Mouse (Mus musculus): ENCODE measurements around the gene Kctd5. TPM values are rescaled to one million over a fixed set of nuclear protein-coding genes. Genes with fewer than 3 reads are reported as not detected.
"Not testable (repeated sequence)": the region's sequence is repeated elsewhere in the genome, so short reads cannot be mapped to it uniquely, and the experiment has no call there.

The Kctd5 gene
- total RNA-seq (2021): 10 to 100 TPM; 14.4 to 14.6 TPM
- long read RNA-seq, experiment 1, transcript Kctd5-201 (6 exons, 2,443 nt): major isoform, 67 of 73 reads
- long read RNA-seq, experiment 1, partial matches to known transcripts: 0 of 73 reads
- long read RNA-seq, experiment 1, other reads (novel, unspliced or antisense): 6 of 73 reads
- long read RNA-seq, experiment 2, transcript Kctd5-201 (6 exons, 2,443 nt): major isoform, 61 of 64 reads
- long read RNA-seq, experiment 2, partial matches to known transcripts: 0 of 64 reads
- long read RNA-seq, experiment 2, other reads (novel, unspliced or antisense): 3 of 64 reads

- DNase-seq: peak; percentile 91 to 96
- intact Hi-C loops (cut with DNase I): loop anchor here (2.0 kb wide), 1 partner anchor 68 kb away; no protein-coding TSS in a partner anchor
These were observed at the start of gene Kctd5 for GRCm38 (mm10) chr17:24072919-24073696. Gene Kctd5, minus strand, starts transcription at chr17:24073485.

- intact Hi-C loops (cut with DNase I): no loop called here
- DNase-seq: no peak
These were observed 46.2 kb upstream of the Kctd5 start for GRCm38 (mm10) chr17:24119446-24119845.

DNA sequence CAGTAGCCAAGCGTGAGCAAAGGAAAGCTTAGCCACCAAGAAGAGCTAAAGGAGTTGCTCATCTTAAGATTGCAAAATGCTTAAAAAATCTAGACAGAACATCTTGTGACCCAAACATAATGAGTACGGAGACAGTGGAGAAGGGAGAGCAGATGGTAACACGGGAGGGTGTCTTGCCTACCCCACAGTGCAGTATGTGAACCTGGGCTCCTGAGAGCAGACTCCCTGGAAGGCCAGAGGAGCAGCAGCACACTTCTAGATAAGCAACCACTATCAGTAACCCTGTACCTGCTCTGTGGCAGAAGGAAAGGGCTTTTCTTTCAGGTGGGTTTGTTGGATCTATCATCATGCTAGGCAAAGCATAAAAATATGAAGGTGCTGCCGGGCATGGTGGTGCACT is 39.7 kb upstream of the Kctd5 start:
- DNase-seq: no peak
- intact Hi-C loops (cut with DNase I): no loop called here

GRCm38 (mm10) chr17:24111256-24111655 is 38.0 kb upstream of the Kctd5 start:
- intact Hi-C loops (cut with DNase I): no loop called here
- DNase-seq: no peak

DNA sequence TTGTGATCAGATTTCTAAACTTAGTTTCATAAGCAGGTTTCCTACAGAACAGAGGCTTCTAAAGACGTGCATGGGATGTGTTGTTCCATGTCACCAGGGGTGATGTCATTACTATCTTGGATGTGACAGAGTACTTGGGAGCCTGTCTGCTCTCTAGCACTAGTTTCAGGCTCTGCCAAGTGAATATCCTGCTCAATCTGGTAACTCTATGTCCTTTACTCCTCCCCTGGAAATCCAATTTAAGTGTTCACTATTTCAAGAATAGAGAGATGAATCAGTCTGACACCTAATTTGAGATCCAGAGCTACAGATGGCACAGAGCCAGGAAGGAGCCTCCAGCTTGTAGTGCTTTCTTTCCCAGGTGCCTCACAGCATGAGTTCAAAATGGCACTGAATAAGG is 35.6 kb upstream of the Kctd5 start:
- intact Hi-C loops (cut with DNase I): no loop called here
- DNase-seq: no peak

DNA sequence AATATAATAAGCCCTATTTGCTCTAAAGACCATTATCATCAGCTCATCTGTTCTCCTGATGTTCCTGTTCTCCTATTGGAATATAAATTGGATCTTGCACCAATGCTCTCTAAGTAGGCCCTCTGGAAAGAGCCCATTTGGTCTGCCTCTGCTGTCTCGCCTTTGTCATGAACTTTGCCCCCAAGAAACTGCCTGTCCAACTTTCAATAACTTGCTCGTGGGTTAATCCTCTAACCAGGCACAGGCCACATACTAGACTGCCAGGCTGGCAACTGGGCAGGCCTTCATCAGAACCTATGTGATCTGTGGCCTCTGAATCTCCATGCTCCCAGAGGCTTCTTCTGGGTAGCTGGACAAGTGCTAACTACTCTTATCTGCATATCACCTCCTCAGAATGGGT is 31.8 kb upstream of the Kctd5 start:
- intact Hi-C loops (cut with DNase I): no loop called here
- DNase-seq: no peak

- intact Hi-C loops (cut with DNase I): no loop called here
- DNase-seq: no peak
These were observed 25.1 kb upstream of the Kctd5 start for GRCm38 (mm10) chr17:24098354-24098753.

DNA sequence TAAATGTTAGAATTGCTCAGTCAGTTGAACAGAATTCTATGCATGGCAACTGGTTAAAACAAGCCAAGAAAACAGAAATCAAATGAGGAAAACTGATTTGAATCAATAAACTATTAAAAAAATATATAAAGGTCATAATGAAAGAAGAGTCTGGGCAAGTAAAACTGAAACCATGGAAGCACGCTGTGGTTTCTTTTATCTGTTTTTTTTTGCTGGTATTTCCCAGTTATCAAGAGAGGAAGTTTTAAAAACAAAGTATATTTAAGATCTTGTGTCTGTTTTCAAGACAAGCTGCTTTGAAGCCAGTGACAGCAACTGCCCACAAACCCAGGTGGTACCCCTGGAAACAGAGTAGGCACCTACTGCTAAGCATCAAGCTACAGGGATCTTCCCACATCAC is 17.3 kb upstream of the Kctd5 start:
- intact Hi-C loops (cut with DNase I): no loop called here

DNA sequence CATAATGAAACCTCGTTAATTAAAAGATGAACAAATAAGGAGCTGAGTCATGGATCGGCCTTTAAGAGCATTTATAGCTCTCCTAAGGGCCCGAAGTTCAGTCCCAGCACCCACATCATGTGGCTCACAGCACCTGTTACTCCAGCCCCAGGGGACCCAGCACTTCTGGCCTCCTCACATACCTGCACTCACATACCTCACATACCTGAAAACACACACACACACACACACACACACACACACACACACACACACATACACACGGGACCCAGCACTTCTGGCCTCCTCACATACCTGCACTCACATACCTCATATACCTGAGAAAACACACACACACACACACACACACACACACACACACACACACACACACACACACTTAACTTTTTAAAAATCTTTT is 13.1 kb upstream of the Kctd5 start:
- intact Hi-C loops (cut with DNase I); DNase-seq: not testable (repeated sequence)

More for the DNA sequence above, 17.3 kb upstream of the Kctd5 start:
- DNase-seq: no peak

- intact Hi-C loops (cut with DNase I): no loop called here
These were observed 11.3 kb upstream of the Kctd5 start for GRCm38 (mm10) chr17:24084593-24084992.

GRCm38 (mm10) chr17:24077101-24077500 is 3.8 kb upstream of the Kctd5 start:
- intact Hi-C loops (cut with DNase I): no loop called here

More at GRCm38 (mm10) chr17:24084593-24084992, 11.3 kb upstream of the Kctd5 start:
- no peak for DNase-seq

GRCm38 (mm10) chr17:24069531-24069930 is 3.8 kb downstream of the Kctd5 start:
- intact Hi-C loops (cut with DNase I): no loop called here

More at GRCm38 (mm10) chr17:24077101-24077500, 3.8 kb upstream of the Kctd5 start:
- no peak for DNase-seq

DNA sequence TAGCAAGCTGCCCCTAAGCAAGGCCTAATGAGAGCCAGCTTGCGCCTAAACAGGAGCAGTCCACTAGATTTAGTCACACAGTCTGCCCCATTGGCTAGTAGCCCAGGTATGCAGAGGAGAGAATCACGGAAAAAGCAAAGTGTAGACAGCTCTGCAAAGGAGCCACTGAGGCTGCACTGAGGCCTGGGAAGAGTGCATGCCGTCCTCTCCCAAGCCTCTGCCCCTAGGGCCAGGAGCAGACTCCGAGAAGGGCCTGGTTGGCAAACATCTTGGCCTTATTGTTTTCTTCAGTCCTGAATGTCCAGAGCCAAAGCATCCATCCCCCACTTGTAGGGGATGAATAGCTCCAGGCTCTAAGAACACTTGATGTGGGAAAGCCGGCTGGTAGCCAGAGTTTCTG is 5.0 kb downstream of the Kctd5 start:
- DNase-seq: no peak
- intact Hi-C loops (cut with DNase I): no loop called here

More at GRCm38 (mm10) chr17:24069531-24069930, 3.8 kb downstream of the Kctd5 start:
- DNase-seq: no peak

GRCm38 (mm10) chr17:24062459-24063155 is 10.7 kb downstream of the Kctd5 start:
- intact Hi-C loops (cut with DNase I): no loop called here
- DNase-seq: no peak

GRCm38 (mm10) chr17:24057730-24058245 is 15.5 kb downstream of the Kctd5 start:
- intact Hi-C loops (cut with DNase I): no loop called here
- DNase-seq: no peak

DNA sequence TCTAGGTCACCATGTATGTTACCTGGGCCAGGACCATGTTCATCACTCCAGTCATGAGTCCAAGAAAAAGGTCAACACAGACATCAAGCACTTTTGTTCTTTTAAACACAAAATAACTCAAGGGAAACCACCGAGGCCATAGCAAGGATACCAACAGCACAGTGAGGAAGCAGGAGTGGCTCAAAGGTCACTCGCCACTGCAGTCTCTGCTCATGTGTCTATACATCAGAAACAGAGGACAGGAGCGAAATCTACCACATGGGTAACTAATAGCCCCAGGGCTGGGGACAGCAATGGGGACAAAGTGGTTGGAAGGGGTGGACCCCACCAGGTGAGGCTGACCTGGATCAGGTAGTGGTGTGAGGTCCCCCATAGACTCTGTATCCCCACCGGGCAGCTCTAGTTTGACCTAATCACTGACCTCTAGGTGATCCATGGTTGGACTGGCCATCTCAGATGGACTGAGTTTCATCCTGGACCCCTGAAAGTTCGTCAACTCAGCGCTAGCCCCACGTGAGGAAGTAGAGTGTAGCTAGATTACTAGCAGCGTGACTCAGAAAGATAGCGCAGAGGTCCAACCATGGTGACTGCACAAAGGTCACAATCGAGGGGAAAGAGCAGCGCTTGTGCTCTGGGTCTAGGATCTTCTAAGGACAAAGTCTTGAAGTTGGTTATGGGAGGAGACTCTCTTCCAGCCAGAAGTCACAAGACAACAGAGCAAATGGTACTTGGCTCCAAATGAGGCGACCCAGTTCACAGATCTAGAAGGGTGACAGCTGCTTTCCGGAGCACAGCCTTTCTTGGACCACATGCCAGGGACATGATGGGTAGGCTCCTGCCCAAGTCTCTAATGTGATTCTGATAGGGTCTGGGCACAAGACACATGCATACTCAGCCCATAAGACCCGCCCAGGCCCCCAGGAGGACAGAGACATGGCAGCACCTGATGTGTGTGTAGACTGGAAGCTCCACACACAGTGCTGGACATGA is 16.4 kb downstream of the Kctd5 start:
- intact Hi-C loops (cut with DNase I): no loop called here

GRCm38 (mm10) chr17:24049008-24049407 is 24.3 kb downstream of the Kctd5 start:
- intact Hi-C loops (cut with DNase I): no loop called here
- no peak for DNase-seq

More for the DNA sequence above, 16.4 kb downstream of the Kctd5 start:
- no peak for DNase-seq

DNA sequence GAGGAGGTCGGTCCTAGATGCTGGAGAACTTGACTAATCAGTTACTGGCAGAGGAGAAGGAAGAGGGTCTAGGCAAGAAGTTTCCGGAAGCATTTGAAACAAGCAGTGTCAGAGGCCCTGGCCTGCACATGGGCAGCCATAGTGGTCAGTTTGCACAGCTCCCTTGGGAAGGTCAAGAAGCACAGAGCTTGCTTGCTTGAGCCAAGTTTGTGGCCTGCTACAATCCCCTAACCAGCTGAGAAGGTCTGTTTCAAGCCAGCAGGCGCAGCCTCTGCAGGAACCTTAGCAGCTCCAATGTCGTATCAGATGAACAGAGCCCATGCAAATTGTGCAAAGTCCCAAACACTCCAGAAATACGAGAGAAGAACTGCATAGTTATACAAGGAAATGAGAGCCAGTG is 25.2 kb downstream of the Kctd5 start:
- intact Hi-C loops (cut with DNase I): no loop called here
- no peak for DNase-seq

DNA sequence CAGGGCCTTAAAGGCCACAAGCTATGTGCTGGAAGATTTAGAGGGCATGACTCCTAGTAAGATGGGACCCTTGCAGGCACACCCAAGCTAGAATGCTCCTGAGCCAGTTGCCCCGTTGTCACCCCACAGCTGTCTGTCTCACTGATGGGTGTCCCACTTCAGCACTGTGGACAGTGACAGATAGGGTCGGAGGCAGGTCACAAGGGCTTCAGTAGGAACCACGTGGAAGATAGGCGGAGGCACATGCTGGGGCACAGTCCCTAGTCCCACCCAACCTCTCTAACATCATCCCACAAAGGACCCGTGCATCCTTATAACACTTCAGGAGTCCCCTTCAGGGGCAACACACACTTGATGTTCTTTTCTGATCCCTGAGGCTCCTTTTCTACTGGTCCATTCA is 27.3 kb downstream of the Kctd5 start:
- DNase-seq: no peak
- intact Hi-C loops (cut with DNase I): no loop called here

GRCm38 (mm10) chr17:24045608-24046007 is 27.7 kb downstream of the Kctd5 start:
- intact Hi-C loops (cut with DNase I): no loop called here
- DNase-seq: no peak
